Mouse (Mus musculus) kidney, adult 11 months (tissue): Measurements from ENCODE around the gene Shtn1.

Experiments
- DNase-seq: peaks from one replicate; pipeline ENCODE4 v3.0.0; 2022

Shtn1 gene

GRCm38 (mm10) chr19:59051622-59052021 lies 24.3 kb downstream of the Shtn1 start:
- no peak for DNase-seq

- no peak for DNase-seq
Observed at GRCm38 (mm10) chr19:59048852-59049251, 27.0 kb downstream of the Shtn1 start.

- no peak for DNase-seq
Observed at GRCm38 (mm10) chr19:59047511-59047910, 28.4 kb downstream of the Shtn1 start.

- DNase-seq, result no peak
Observed at GRCm38 (mm10) chr19:59041086-59041485, 34.8 kb downstream of the Shtn1 start.

- no peak for DNase-seq
Observed at GRCm38 (mm10) chr19:59038793-59039192, 37.1 kb downstream of the Shtn1 start.

GRCm38 (mm10) chr19:59036811-59037210 lies 39.1 kb downstream of the Shtn1 start:
- DNase-seq, result no peak

GRCm38 (mm10) chr19:59033241-59033640 lies 42.7 kb downstream of the Shtn1 start:
- DNase-seq, result no peak

GRCm38 (mm10) chr19:59030221-59030620 lies 45.7 kb downstream of the Shtn1 start:
- DNase-seq, result peak; percentile 10

- DNase-seq, result no peak
Observed at GRCm38 (mm10) chr19:59029011-59029410, 46.9 kb downstream of the Shtn1 start.

- DNase-seq, result no peak
Observed at GRCm38 (mm10) chr19:59028130-59028529, 47.8 kb downstream of the Shtn1 start.

- peak; percentile 31 for DNase-seq
Observed at GRCm38 (mm10) chr19:59023876-59024275, 52.0 kb downstream of the Shtn1 start.

- DNase-seq, result no peak
Observed at GRCm38 (mm10) chr19:59021644-59022043, 54.3 kb downstream of the Shtn1 start.

- DNase-seq, result no peak
Observed at GRCm38 (mm10) chr19:59010802-59011201, 65.1 kb downstream of the Shtn1 start.

- DNase-seq, result no peak
Observed at GRCm38 (mm10) chr19:59006577-59007340, 69.1 kb downstream of the Shtn1 start.

GRCm38 (mm10) chr19:59002827-59003226 lies 73.1 kb downstream of the Shtn1 start:
- no peak for DNase-seq

GRCm38 (mm10) chr19:58981571-58981970 lies 94.3 kb downstream of the Shtn1 start:
- DNase-seq, result no peak

GRCm38 (mm10) chr19:58980056-58980440 lies 95.9 kb downstream of the Shtn1 start:
- DNase-seq, result no peak

- no peak for DNase-seq
Observed at GRCm38 (mm10) chr19:58979436-58980055, 96.4 kb downstream of the Shtn1 start.

- no peak for DNase-seq
Observed at GRCm38 (mm10) chr19:58978401-58979171, 97.3 kb downstream of the Shtn1 start.

- no peak for DNase-seq
Observed at GRCm38 (mm10) chr19:58975216-58975863, 100.6 kb downstream of the Shtn1 start.

GRCm38 (mm10) chr19:58974126-58974525 lies 101.8 kb downstream of the Shtn1 start:
- DNase-seq, result no peak

- DNase-seq, result no peak
Observed at GRCm38 (mm10) chr19:58970826-58971225, 105.1 kb downstream of the Shtn1 start.
